Mouse (Mus musculus) intestine, embryonic 15.5 days (tissue): ENCODE measurements at regions not wholly inside any gene's neighbourhood (a gene's known extent, or its start where the extent isn't known, plus 50 kb on each side); places are given as distances from the start of the nearest gene placed in this dataset.

Experiments used
- ATAC-seq: fragments of 200-750 bp; cut with Nextera tagmentation; 2 replicates; pipeline ENCODE4 v1.8.0; 2017; ENCODE audit warnings: moderate TSS enrichment, moderate library complexity
- H3K27ac ChIP-seq: fragments of 300-500 bp; sonication (generic); 2 replicates; pipeline ENCODE4 v1.5.1; 2015; ENCODE audit warnings: mild to moderate bottlenecking, inconsistent platforms
- H3K27me3 ChIP-seq: fragments of 300-500 bp; sonication (generic); replicated peaks from 2 replicates; pipeline ENCODE4 v1.6.1; 2015; ENCODE audit warnings: inconsistent platforms
- H3K36me3 ChIP-seq: fragments of 300-500 bp; sonication (generic); 2 replicates; pipeline ENCODE4 v1.6.1; 2015; ENCODE audit warnings: inconsistent platforms
- H3K4me1 ChIP-seq: fragments of 300-500 bp; sonication (generic); replicated peaks from 2 replicates; pipeline ENCODE4 v1.6.1; 2015; ENCODE audit warnings: inconsistent platforms
- H3K4me2 ChIP-seq: fragments of 300-500 bp; sonication (generic); replicated peaks from 2 replicates; pipeline ENCODE4 v1.6.1; 2015; ENCODE audit warnings: mild to moderate bottlenecking, inconsistent platforms
- H3K4me3 ChIP-seq: fragments of 300-500 bp; sonication (generic); replicated peaks from 2 replicates; pipeline ENCODE4 v1.5.1; 2015; ENCODE audit warnings: inconsistent platforms
- H3K9ac ChIP-seq: fragments of 300-500 bp; sonication (generic); 2 replicates; pipeline ENCODE4 v1.6.1; 2015; ENCODE audit warnings: inconsistent platforms
- H3K9me3 ChIP-seq: fragments of 300-500 bp; sonication (generic); 2 replicates; pipeline ENCODE4 v1.6.1; 2016; ENCODE audit warnings: inconsistent platforms
- WGBS: fragments of 180-500 bp; shearing (Covaris S2); methylation state at CpG from one replicate; pipeline ENCODE4 v1.1.7; 2015; 5-methylcytosine and 5-hydroxymethylcytosine counted together

GRCm38 (mm10) chr16:87261527-87261926 lies 92.5 kb upstream of the N6amt1 start:
- Histone ChIP-seq H3K4me3 (no peak overlapping the region), H3K36me3 (no peaks in the 10 kb centered on the region), H3K9ac (no peak overlapping the region), H3K27me3 (no peaks in the 10 kb centered on the region), H3K4me1 (0 out of 2 replicates have a peak, but pooled peaks cover 5% of the 10 kb centered on the region), H3K27ac (no peak overlapping the region), H3K4me2 (no peak overlapping the region), H3K9me3 (no peaks in the 10 kb centered on the region)
- ATAC-seq = peak; percentile 41
- WGBS = 34% methylated on average over 7 of the region's 7 CpGs

- Histone ChIP-seq H3K4me3 (no peak overlapping the region), H3K9ac (no peak overlapping the region), H3K27ac (no peak overlapping the region), H3K4me2 (no peak overlapping the region), H3K36me3 (no peaks in the 10 kb centered on the region), H3K9me3 (no peaks in the 10 kb centered on the region), H3K4me1 (no peaks in the 10 kb centered on the region), H3K27me3 (no peaks in the 10 kb centered on the region)
- no peak for ATAC-seq
- 94% methylated on average over 1 of the region's 1 CpGs for WGBS
Observed at GRCm38 (mm10) chr16:87254736-87255135, 99.2 kb upstream of the N6amt1 start.

- Histone ChIP-seq H3K4me1 (no peaks in the 10 kb centered on the region), H3K4me2 (no peak overlapping the region), H3K27ac (no peak overlapping the region)
Observed at GRCm38 (mm10) chr16:87250531-87250930, 103.5 kb upstream of the N6amt1 start.

GRCm38 (mm10) chr16:87249903-87250302 lies 104.1 kb upstream of the N6amt1 start:
- H3K4me3 ChIP-seq = no peak overlapping the region
- H3K27me3 ChIP-seq = no peaks in the 10 kb centered on the region
- no peak overlapping the region for H3K4me2 ChIP-seq
- H3K27ac ChIP-seq = no peak overlapping the region
- WGBS = 33% methylated on average over 7 of the region's 7 CpGs
- H3K9me3 ChIP-seq = no peaks in the 10 kb centered on the region
- no peaks in the 10 kb centered on the region for H3K4me1 ChIP-seq
- ATAC-seq = 0 out of 2 replicates have a peak, but pooled peaks have one; percentile 13
- H3K36me3 ChIP-seq = no peaks in the 10 kb centered on the region
- H3K9ac ChIP-seq = no peak overlapping the region

More at GRCm38 (mm10) chr16:87250531-87250930, 103.5 kb upstream of the N6amt1 start:
- H3K9me3 ChIP-seq = no peaks in the 10 kb centered on the region
- no peaks in the 10 kb centered on the region for H3K27me3 ChIP-seq
- H3K36me3 ChIP-seq = no peaks in the 10 kb centered on the region
- 84% methylated on average over 10 of the region's 10 CpGs for WGBS
- no peak for ATAC-seq
- H3K4me3 ChIP-seq = no peak overlapping the region
- no peak overlapping the region for H3K9ac ChIP-seq

- Histone ChIP-seq H3K27me3 (no peaks in the 10 kb centered on the region), H3K4me1 (no peaks in the 10 kb centered on the region), H3K4me2 (no peak overlapping the region), H3K36me3 (no peaks in the 10 kb centered on the region), H3K9ac (no peak overlapping the region), H3K4me3 (no peak overlapping the region), H3K27ac (no peak overlapping the region), H3K9me3 (no peaks in the 10 kb centered on the region)
- WGBS = 51% methylated on average over 6 of the region's 6 CpGs
- no peak for ATAC-seq
Observed at GRCm38 (mm10) chr16:87248501-87249030, 105.4 kb upstream of the N6amt1 start.

- Histone ChIP-seq H3K27ac (no peak overlapping the region; the same call in 1 of the 2 replicates), H3K4me2 (peak overlapping the region; percentile 43), H3K27me3 (no peaks in the 10 kb centered on the region), H3K9ac (0 out of 2 replicates have a peak overlapping the region, but pooled peaks have one; percentile 21), H3K9me3 (no peaks in the 10 kb centered on the region), H3K36me3 (no peaks in the 10 kb centered on the region), H3K4me3 (peak overlapping the region; percentile 25), H3K4me1 (no peaks in the 10 kb centered on the region)
- peak; percentile 87 for ATAC-seq
- WGBS = 43% methylated on average over 26 of the region's 26 CpGs
Observed at GRCm38 (mm10) chr16:87245933-87246791, 107.8 kb upstream of the N6amt1 start.

- no peak overlapping the region for H3K9ac ChIP-seq
- no peak overlapping the region for H3K4me2 ChIP-seq
- no peak overlapping the region for H3K27ac ChIP-seq
- no peaks in the 10 kb centered on the region for H3K36me3 ChIP-seq
- ATAC-seq = no peak
- 89% methylated on average over 7 of the region's 7 CpGs for WGBS
- no peaks in the 10 kb centered on the region for H3K9me3 ChIP-seq
- H3K27me3 ChIP-seq = no peaks in the 10 kb centered on the region
- H3K4me1 ChIP-seq = no peaks in the 10 kb centered on the region
- H3K4me3 ChIP-seq = no peak overlapping the region
Observed at GRCm38 (mm10) chr16:87245441-87245840, 108.5 kb upstream of the N6amt1 start.

GRCm38 (mm10) chr16:87242027-87242426 lies 112.0 kb upstream of the N6amt1 start:
- no peak overlapping the region for H3K4me3 ChIP-seq
- no peaks in the 10 kb centered on the region for H3K36me3 ChIP-seq
- no peaks in the 10 kb centered on the region for H3K9me3 ChIP-seq
- no peaks in the 10 kb centered on the region for H3K4me1 ChIP-seq
- no peak overlapping the region for H3K9ac ChIP-seq
- H3K27ac ChIP-seq = no peak overlapping the region
- 86% methylated on average over 7 of the region's 7 CpGs for WGBS
- no peak overlapping the region for H3K4me2 ChIP-seq
- ATAC-seq = no peak
- no peaks in the 10 kb centered on the region for H3K27me3 ChIP-seq

GRCm38 (mm10) chr16:87239105-87239504 lies 114.9 kb upstream of the N6amt1 start:
- Histone ChIP-seq H3K27me3 (no peaks in the 10 kb centered on the region), H3K36me3 (no peaks in the 10 kb centered on the region), H3K27ac (no peak overlapping the region), H3K4me1 (no peaks in the 10 kb centered on the region), H3K4me3 (no peak overlapping the region), H3K4me2 (no peak overlapping the region), H3K9me3 (no peaks in the 10 kb centered on the region), H3K9ac (no peak overlapping the region)
- 71% methylated on average over 7 of the region's 7 CpGs for WGBS
- no peak for ATAC-seq

- no peak for ATAC-seq
Observed at GRCm38 (mm10) chr16:87234199-87234598, 119.8 kb upstream of the N6amt1 start.

GRCm38 (mm10) chr16:87225595-87225994 lies 128.4 kb upstream of the N6amt1 start:
- ATAC-seq = no peak
- H3K9ac ChIP-seq = no peak overlapping the region
- no peak overlapping the region for H3K4me2 ChIP-seq
- WGBS = 53% methylated on average over 10 of the region's 10 CpGs
- no peaks in the 10 kb centered on the region for H3K27me3 ChIP-seq
- H3K4me3 ChIP-seq = no peak overlapping the region
- no peaks in the 10 kb centered on the region for H3K9me3 ChIP-seq
- H3K27ac ChIP-seq = no peak overlapping the region
- no peaks in the 10 kb centered on the region for H3K4me1 ChIP-seq
- no peaks in the 10 kb centered on the region for H3K36me3 ChIP-seq

More at GRCm38 (mm10) chr16:87234199-87234598, 119.8 kb upstream of the N6amt1 start:
- Histone ChIP-seq H3K27ac (no peak overlapping the region), H3K9ac (no peak overlapping the region), H3K4me1 (no peaks in the 10 kb centered on the region), H3K9me3 (no peaks in the 10 kb centered on the region), H3K4me2 (no peak overlapping the region), H3K4me3 (no peak overlapping the region), H3K36me3 (no peaks in the 10 kb centered on the region), H3K27me3 (no peaks in the 10 kb centered on the region)
- WGBS = 65% methylated on average over 4 of the region's 4 CpGs

GRCm38 (mm10) chr16:87225085-87225484 lies 128.9 kb upstream of the N6amt1 start:
- ATAC-seq = no peak
- 77% methylated on average over 8 of the region's 8 CpGs for WGBS
- Histone ChIP-seq H3K4me1 (no peaks in the 10 kb centered on the region), H3K36me3 (no peaks in the 10 kb centered on the region), H3K4me2 (no peak overlapping the region), H3K9me3 (no peaks in the 10 kb centered on the region), H3K9ac (no peak overlapping the region), H3K27ac (no peak overlapping the region), H3K27me3 (no peaks in the 10 kb centered on the region), H3K4me3 (no peak overlapping the region)

- Histone ChIP-seq H3K4me1 (no peaks in the 10 kb centered on the region), H3K27me3 (no peaks in the 10 kb centered on the region), H3K4me3 (no peak overlapping the region), H3K9ac (no peak overlapping the region), H3K36me3 (no peaks in the 10 kb centered on the region), H3K4me2 (no peak overlapping the region), H3K27ac (no peak overlapping the region), H3K9me3 (no peaks in the 10 kb centered on the region)
- 87% methylated on average over 7 of the region's 7 CpGs for WGBS
- no peak for ATAC-seq
Observed at GRCm38 (mm10) chr16:87224024-87224423, 130.0 kb upstream of the N6amt1 start.
